Mouse (Mus musculus) lung, postnatal 0 days (tissue): ENCODE results near the gene Rtn1. TPM values are rescaled to one million over a fixed set of nuclear protein-coding genes. Genes with fewer than 3 reads are reported as not detected.

Source experiments
- ATAC-seq: fragments of 200-750 bp; cut with Nextera tagmentation; 2 replicates; pipeline ENCODE4 v1.8.0; 2017; ENCODE audit warnings: moderate library complexity
- DNase-seq: peaks from one replicate; pipeline ENCODE4 v3.0.0-alpha.2; 2016; ENCODE audit warnings: low spot score
- H3K27ac ChIP-seq: fragments of 300-500 bp; sonication (generic); 2 replicates; pipeline ENCODE4 v1.5.1; 2014; ENCODE audit warnings: antibody characterized with exemption, mild to moderate bottlenecking, low read length, mixed read lengths
- H3K27me3 ChIP-seq: fragments of 300-500 bp; sonication (generic); replicated peaks from 2 replicates; pipeline ENCODE4 v1.6.1; 2014; ENCODE audit warnings: low read length, mixed read lengths; ENCODE audit not compliant: insufficient read depth
- H3K36me3 ChIP-seq: fragments of 300-500 bp; sonication (generic); 2 replicates; pipeline ENCODE4 v1.6.1; 2014; ENCODE audit warnings: low read length, mixed read lengths; ENCODE audit not compliant: insufficient read depth
- H3K4me1 ChIP-seq: fragments of 300-500 bp; sonication (generic); 2 replicates; pipeline ENCODE4 v1.6.1; 2014; ENCODE audit warnings: antibody characterized with exemption, low read depth, low read length, mixed read lengths; ENCODE audit not compliant: insufficient read depth
- H3K4me2 ChIP-seq: fragments of 300-500 bp; sonication (generic); replicated peaks from 2 replicates; pipeline ENCODE4 v1.6.1; 2014; ENCODE audit warnings: low read depth, mild to moderate bottlenecking, low read length, moderate library complexity, mixed read lengths
- H3K4me3 ChIP-seq: fragments of 300-500 bp; sonication (generic); 2 replicates; pipeline ENCODE4 v1.5.1; 2014; ENCODE audit warnings: low read depth, low read length
- H3K9ac ChIP-seq: fragments of 300-500 bp; sonication (generic); replicated peaks from 2 replicates; pipeline ENCODE4 v1.6.1; 2014; ENCODE audit warnings: low read depth, mild to moderate bottlenecking
- H3K9me3 ChIP-seq: fragments of 300-500 bp; sonication (generic); 2 replicates; pipeline ENCODE4 v1.6.1; 2016; ENCODE audit warnings: low read length, mixed read lengths
- CTCF ChIP-seq: IDR thresholded peaks from 2 replicates; pipeline ENCODE4 v1.5.1; 2016; ENCODE audit warnings: antibody characterized with exemption, mild to moderate bottlenecking
- EP300 ChIP-seq: IDR thresholded peaks from 2 replicates; pipeline ENCODE4 v1.6.1; 2016; ENCODE audit warnings: antibody characterized with exemption, mild to moderate bottlenecking, control low read depth
- WGBS: fragments of 180-500 bp; shearing (Covaris S2); extraction: QIAGEN DNeasy Blood & Tissue Kit; methylation state at CpG from one replicate; pipeline ENCODE4 v1.1.7; 2014; 5-methylcytosine and 5-hydroxymethylcytosine counted together
- polyA plus RNA-seq: library from polyadenylated mRNA; unstranded; fragments of >200 nt; fragmentation: Nextera tagmentation; extraction: Ambion mirVana; gene quantifications from 2 replicates; pipeline ENCODE4 v1.2.1, GENCODE M21; 2015

Gene Rtn1
- polyA plus RNA-seq, 1 experiment from 2014 or later: 12.2 TPM

- H3K9ac ChIP-seq: no peak overlapping the region
- H3K36me3 ChIP-seq: no peaks in the 10 kb centered on the region
- H3K4me2 ChIP-seq: no peak overlapping the region
- no peaks in the 10 kb centered on the region for H3K9me3 ChIP-seq
- ATAC-seq: no peak
- no peak for DNase-seq
- WGBS: 55% methylated on average over 10 of the region's 10 CpGs
- no peaks in the 10 kb centered on the region for H3K4me1 ChIP-seq
- H3K27ac ChIP-seq: no peak overlapping the region
- H3K4me3 ChIP-seq: no peak overlapping the region
- no peak for TF ChIP-seq EP300
- TF ChIP-seq CTCF: no peak
- H3K27me3 ChIP-seq: no peaks in the 10 kb centered on the region
These were observed 156.9 kb downstream of the Rtn1 start for GRCm38 (mm10) chr12:72251890-72252445.

- Histone ChIP-seq H3K27me3 (no peaks in the 10 kb centered on the region), H3K36me3 (no peaks in the 10 kb centered on the region), H3K4me2 (no peak overlapping the region), H3K27ac (no peak overlapping the region), H3K9me3 (no peaks in the 10 kb centered on the region), H3K4me1 (no peaks in the 10 kb centered on the region), H3K9ac (no peak overlapping the region), H3K4me3 (no peak overlapping the region)
- WGBS: 95% methylated on average over 1 of the region's 1 CpGs
- TF ChIP-seq CTCF (peak; percentile 35), EP300 (no peak)
- ATAC-seq: no peak
- DNase-seq: no peak
These were observed 163.9 kb downstream of the Rtn1 start for GRCm38 (mm10) chr12:72244951-72245350.

- Histone ChIP-seq H3K36me3 (no peaks in the 10 kb centered on the region), H3K9me3 (no peaks in the 10 kb centered on the region), H3K4me2 (no peak overlapping the region), H3K27ac (no peak overlapping the region), H3K4me3 (no peak overlapping the region), H3K27me3 (no peaks in the 10 kb centered on the region), H3K9ac (no peak overlapping the region), H3K4me1 (no peaks in the 10 kb centered on the region)
- TF ChIP-seq CTCF: peak; percentile 43
- no peak for TF ChIP-seq EP300
- WGBS: 49% methylated on average over 6 of the region's 6 CpGs
- DNase-seq: no peak
- no peak for ATAC-seq
These were observed 166.0 kb downstream of the Rtn1 start for GRCm38 (mm10) chr12:72242807-72243206.

- no peak for TF ChIP-seq CTCF
- no peak for TF ChIP-seq EP300
- no peak for DNase-seq
These were observed 168.3 kb downstream of the Rtn1 start for GRCm38 (mm10) chr12:72240506-72240905.

GRCm38 (mm10) chr12:72239230-72239894 lies 169.5 kb downstream of the Rtn1 start:
- TF ChIP-seq CTCF (no peak), EP300 (no peak)
- Histone ChIP-seq H3K4me1 (no peaks in the 10 kb centered on the region), H3K27ac (no peak overlapping the region), H3K27me3 (no peaks in the 10 kb centered on the region), H3K4me3 (no peak overlapping the region), H3K36me3 (no peaks in the 10 kb centered on the region), H3K9me3 (no peaks in the 10 kb centered on the region), H3K9ac (no peak overlapping the region), H3K4me2 (no peak overlapping the region)
- ATAC-seq: no peak
- DNase-seq: no peak
- 41% methylated on average over 12 of the region's 12 CpGs for WGBS

More at GRCm38 (mm10) chr12:72240506-72240905, 168.3 kb downstream of the Rtn1 start:
- Histone ChIP-seq H3K4me2 (no peak overlapping the region), H3K27ac (no peak overlapping the region), H3K27me3 (no peaks in the 10 kb centered on the region), H3K4me1 (no peaks in the 10 kb centered on the region), H3K36me3 (no peaks in the 10 kb centered on the region), H3K9me3 (no peaks in the 10 kb centered on the region), H3K9ac (no peak overlapping the region), H3K4me3 (no peak overlapping the region)
- ATAC-seq: no peak

- Histone ChIP-seq H3K4me1 (no peaks in the 10 kb centered on the region), H3K36me3 (no peaks in the 10 kb centered on the region), H3K27ac (no peak overlapping the region), H3K4me3 (peak overlapping the region; percentile 39; the same call in 1 of the 2 replicates), H3K9me3 (no peaks in the 10 kb centered on the region), H3K4me2 (peak overlapping the region; percentile 83; the same call in 1 of the 2 replicates), H3K9ac (no peak overlapping the region), H3K27me3 (no peaks in the 10 kb centered on the region)
- DNase-seq: no peak
- 50% methylated on average over 2 of the region's 2 CpGs for WGBS
- no peak for TF ChIP-seq CTCF
- TF ChIP-seq EP300: no peak
- ATAC-seq: no peak
These were observed 171.6 kb downstream of the Rtn1 start for GRCm38 (mm10) chr12:72237251-72237650.
